Mouse (Mus musculus) embryonic facial prominence, embryonic 13.5 days (tissue): Measurements from ENCODE around the gene Fstl4. TPM values are rescaled to one million over a fixed set of nuclear protein-coding genes. Genes with fewer than 3 reads are reported as not detected.

Source experiments
- ATAC-seq: fragments of 200-750 bp; cut with Nextera tagmentation; 2 replicates; pipeline ENCODE4 v1.8.0; 2017; ENCODE audit warnings: low read depth; ENCODE audit not compliant: insufficient number of reproducible peaks, insufficient read depth, low FRiP score, low TSS enrichment
- H3K27ac ChIP-seq: fragments of 300-500 bp; sonication (generic); 2 replicates; pipeline ENCODE4 v1.5.1; 2015; ENCODE audit warnings: moderate library complexity, mild to moderate bottlenecking, inconsistent platforms
- H3K27me3 ChIP-seq: fragments of 300-500 bp; sonication (generic); 2 replicates; pipeline ENCODE4 v1.6.1; 2015; ENCODE audit warnings: mild to moderate bottlenecking, inconsistent platforms
- H3K36me3 ChIP-seq: fragments of 300-500 bp; sonication (generic); 2 replicates; pipeline ENCODE4 v1.6.1; 2015; ENCODE audit warnings: mild to moderate bottlenecking, inconsistent platforms
- H3K4me1 ChIP-seq: fragments of 300-500 bp; sonication (generic); 2 replicates; pipeline ENCODE4 v1.6.1; 2015; ENCODE audit warnings: inconsistent platforms
- H3K4me2 ChIP-seq: fragments of 300-500 bp; sonication (generic); 2 replicates; pipeline ENCODE4 v1.6.1; 2015; ENCODE audit warnings: moderate library complexity, mild to moderate bottlenecking, inconsistent platforms
- H3K4me3 ChIP-seq: fragments of 300-500 bp; sonication (generic); 2 replicates; pipeline ENCODE4 v1.5.1; 2015; ENCODE audit warnings: mild to moderate bottlenecking, inconsistent platforms
- H3K9ac ChIP-seq: fragments of 300-500 bp; sonication (generic); 2 replicates; pipeline ENCODE4 v1.6.1; 2015; ENCODE audit warnings: mild to moderate bottlenecking, inconsistent platforms
- H3K9me3 ChIP-seq: fragments of 300-500 bp; sonication (generic); 2 replicates; pipeline ENCODE4 v1.6.1; 2016; ENCODE audit warnings: inconsistent platforms
- WGBS: fragments of 180-500 bp; shearing (Covaris S2); methylation state at CpG from one replicate; pipeline ENCODE4 v1.1.7; 2015; ENCODE audit warnings: mixed read lengths; 5-methylcytosine and 5-hydroxymethylcytosine counted together
- polyA plus RNA-seq: library from polyadenylated mRNA; unstranded; fragments of >200 nt; fragmentation: Nextera tagmentation; extraction: Ambion mirVana; gene quantifications from 2 replicates; pipeline ENCODE4 v1.2.1, GENCODE M21; 2015

The Fstl4 gene
- polyA plus RNA-seq, 1 experiment from 2014 or later = 1.7 TPM

DNA sequence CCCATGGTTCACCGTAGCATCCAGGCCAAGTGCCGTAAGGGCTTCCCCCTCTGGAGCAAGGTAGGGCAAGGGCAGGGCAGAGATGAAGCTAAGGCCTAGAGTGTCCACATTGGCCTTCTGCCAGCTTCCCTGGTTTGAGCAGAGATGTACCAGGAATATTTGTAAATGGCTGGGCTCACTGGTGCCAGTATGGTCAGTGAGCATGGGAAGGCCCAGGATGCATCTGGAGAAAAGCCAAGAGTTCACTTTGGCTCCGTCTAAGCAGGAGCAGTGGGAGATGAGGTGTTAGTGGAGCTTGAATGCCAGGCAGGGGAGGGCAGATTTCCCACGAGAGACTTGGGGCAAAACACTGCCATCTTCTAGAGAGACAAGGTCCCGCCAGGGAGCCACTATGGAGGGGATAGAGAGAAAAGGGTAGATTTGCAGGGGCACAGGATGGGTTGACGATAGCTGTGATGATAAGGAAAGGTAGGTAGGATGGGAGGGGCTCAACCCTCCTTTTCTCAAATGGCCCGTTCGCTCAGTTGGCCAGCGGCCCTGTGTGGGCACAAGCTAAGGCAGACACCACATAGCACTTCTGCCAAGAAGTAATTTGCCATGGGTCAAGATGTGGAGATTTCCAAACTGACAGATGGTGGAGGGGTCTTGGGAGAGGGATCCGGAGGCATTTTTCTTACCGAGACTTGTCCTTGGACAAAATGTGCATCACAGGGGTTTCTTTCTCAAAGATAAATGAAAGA, 354.0 kb downstream of the Fstl4 start:
- Histone ChIP-seq H3K4me2 (no peak overlapping the region), H3K4me3 (no peak overlapping the region), H3K9me3 (no peaks in the 10 kb centered on the region), H3K9ac (no peak overlapping the region), H3K4me1 (no peaks in the 10 kb centered on the region), H3K36me3 (no peaks in the 10 kb centered on the region), H3K27me3 (no peaks in the 10 kb centered on the region; the same call in 1 of the 2 replicates), H3K27ac (no peak overlapping the region)
- WGBS = 87% methylated on average over 11 of the region's 11 CpGs
- ATAC-seq = no peak

DNA sequence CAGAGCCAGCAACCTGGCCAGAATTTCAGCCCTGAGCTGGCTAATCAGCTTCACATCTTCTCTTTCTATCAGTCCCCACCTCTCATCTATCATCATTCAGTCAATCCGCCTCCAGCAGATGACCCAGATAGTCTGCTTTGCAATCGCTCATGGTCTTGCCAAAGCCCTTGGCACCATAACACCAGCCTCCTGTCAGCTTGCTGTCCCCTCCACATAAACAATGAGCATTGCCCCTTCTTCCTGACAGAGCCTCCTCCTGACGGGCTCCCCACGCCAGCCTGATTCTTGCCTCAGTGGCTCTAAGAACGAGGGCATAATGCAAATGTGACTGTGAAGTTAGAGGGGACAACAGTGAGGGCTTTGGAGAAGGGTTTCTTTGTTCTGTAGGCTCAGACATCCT, 355.5 kb downstream of the Fstl4 start:
- 73% methylated on average over 5 of the region's 5 CpGs for WGBS
- Histone ChIP-seq H3K4me2 (no peak overlapping the region), H3K9me3 (no peaks in the 10 kb centered on the region), H3K27ac (no peak overlapping the region), H3K9ac (no peak overlapping the region), H3K36me3 (no peaks in the 10 kb centered on the region), H3K27me3 (peaks cover 4% of the 10 kb centered on the region; the same call in 1 of the 2 replicates), H3K4me1 (no peaks in the 10 kb centered on the region), H3K4me3 (no peak overlapping the region)
- ATAC-seq = no peak

DNA sequence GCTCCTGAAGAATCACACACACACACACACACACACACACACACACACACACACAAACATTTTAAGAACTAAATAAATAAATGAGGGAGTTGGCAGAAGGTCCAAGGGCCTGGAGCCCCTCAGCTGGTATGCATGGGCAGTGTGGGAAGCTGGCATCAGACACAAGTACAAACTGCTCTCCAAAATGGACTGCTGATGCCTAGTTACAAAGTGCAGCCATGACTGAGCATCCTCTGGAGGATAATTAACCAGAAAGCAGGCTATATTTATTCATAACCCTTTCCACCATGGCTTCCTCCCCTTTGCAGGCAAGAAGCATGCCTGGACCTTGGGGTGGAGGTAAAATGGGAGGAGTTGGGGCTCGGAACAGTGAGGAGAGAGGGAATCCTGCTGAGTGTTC, 356.8 kb downstream of the Fstl4 start:
- Histone ChIP-seq H3K36me3 (no peaks in the 10 kb centered on the region), H3K4me2 (no peak overlapping the region), H3K27me3 (0 out of 2 replicates have a peak, but pooled peaks cover 4% of the 10 kb centered on the region), H3K9ac (no peak overlapping the region), H3K4me3 (no peak overlapping the region), H3K9me3 (no peaks in the 10 kb centered on the region), H3K4me1 (no peaks in the 10 kb centered on the region), H3K27ac (no peak overlapping the region)
- WGBS = 19% methylated on average over 1 of the region's 1 CpGs
- no peak for ATAC-seq

DNA sequence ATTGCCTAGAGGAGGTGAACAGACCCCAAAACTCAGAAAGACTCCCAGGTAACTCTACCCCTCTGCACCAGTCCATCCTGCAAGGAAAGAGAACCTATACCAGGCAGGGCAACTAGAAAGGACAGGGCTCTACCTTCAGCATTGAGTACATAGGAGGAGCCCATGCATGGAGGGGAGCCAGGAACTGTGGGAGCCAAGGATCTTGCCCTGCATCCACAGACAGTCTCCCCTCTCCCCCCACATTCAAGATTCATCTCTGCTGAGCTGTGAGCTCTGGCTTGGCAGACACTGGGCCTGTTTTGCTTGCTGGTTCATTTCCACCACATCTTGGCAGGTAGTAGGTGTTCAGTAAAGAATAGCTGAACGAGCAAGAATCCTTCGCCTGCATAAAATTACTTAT, 360.4 kb downstream of the Fstl4 start:
- Histone ChIP-seq H3K36me3 (no peaks in the 10 kb centered on the region), H3K4me1 (no peaks in the 10 kb centered on the region), H3K4me2 (no peak overlapping the region), H3K27me3 (0 out of 2 replicates have a peak, but pooled peaks cover 4% of the 10 kb centered on the region), H3K9me3 (no peaks in the 10 kb centered on the region), H3K27ac (no peak overlapping the region), H3K9ac (no peak overlapping the region), H3K4me3 (no peak overlapping the region)
- 90% methylated on average over 2 of the region's 2 CpGs for WGBS
- ATAC-seq = no peak

DNA sequence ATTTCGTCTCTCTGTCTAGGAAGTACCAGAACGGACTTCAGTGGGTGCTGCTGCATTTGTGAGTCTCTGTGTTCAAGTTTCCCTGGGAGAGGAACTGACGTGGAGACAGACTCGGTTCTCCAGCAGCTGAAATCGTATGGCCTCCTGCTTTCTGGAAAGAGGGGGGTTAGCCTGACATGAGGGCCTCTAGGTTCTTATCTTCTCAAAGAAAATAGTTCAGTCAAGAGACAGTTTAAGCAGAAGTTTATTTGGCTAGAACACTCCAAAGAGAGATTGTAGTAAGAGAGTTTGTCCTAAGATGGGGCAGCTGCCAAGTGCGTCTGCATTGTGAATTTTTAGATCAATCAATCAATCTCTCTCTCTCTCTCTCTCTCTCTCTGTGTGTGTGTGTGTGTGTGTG, 362.2 kb downstream of the Fstl4 start:
- no peaks in the 10 kb centered on the region for H3K36me3 ChIP-seq
- 0 out of 2 replicates have a peak, but pooled peaks cover 4% of the 10 kb centered on the region for H3K27me3 ChIP-seq
- no peak overlapping the region for H3K27ac ChIP-seq
- H3K9me3 ChIP-seq = no peaks in the 10 kb centered on the region
- no peak overlapping the region for H3K4me2 ChIP-seq
- no peak overlapping the region for H3K9ac ChIP-seq
- WGBS = 68% methylated on average over 6 of the region's 6 CpGs
- no peak for ATAC-seq
- no peaks in the 10 kb centered on the region for H3K4me1 ChIP-seq
- no peak overlapping the region for H3K4me3 ChIP-seq

DNA sequence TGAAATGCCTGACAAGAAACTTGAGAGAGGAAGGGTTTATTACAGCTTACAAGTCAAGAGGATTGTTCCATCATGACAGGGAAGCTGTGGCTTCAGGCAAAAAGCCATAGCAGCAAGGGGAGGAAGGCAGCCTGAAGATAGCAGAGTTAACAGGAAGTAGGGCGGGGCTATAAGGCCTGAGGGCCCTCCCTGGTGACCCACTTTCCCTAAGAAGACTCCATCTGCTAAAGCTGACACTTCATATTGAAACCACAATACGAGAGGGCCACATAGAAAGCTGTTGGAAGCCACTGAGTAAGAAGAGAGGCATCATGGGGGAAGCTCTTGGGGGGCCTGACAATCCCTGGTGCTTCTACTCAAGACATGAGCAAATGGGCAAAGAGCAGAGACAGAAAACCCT, 364.2 kb downstream of the Fstl4 start:
- ATAC-seq = no peak
- 60% methylated on average over 2 of the region's 2 CpGs for WGBS
- H3K27me3 ChIP-seq = peaks cover 4% of the 10 kb centered on the region; the same call in 1 of the 2 replicates
- no peak overlapping the region for H3K9ac ChIP-seq
- no peaks in the 10 kb centered on the region for H3K9me3 ChIP-seq
- H3K4me1 ChIP-seq = peaks cover 4% of the 10 kb centered on the region; the same call in 1 of the 2 replicates
- no peak overlapping the region for H3K4me2 ChIP-seq
- H3K36me3 ChIP-seq = no peaks in the 10 kb centered on the region
- no peak overlapping the region for H3K27ac ChIP-seq
- no peak overlapping the region for H3K4me3 ChIP-seq

DNA sequence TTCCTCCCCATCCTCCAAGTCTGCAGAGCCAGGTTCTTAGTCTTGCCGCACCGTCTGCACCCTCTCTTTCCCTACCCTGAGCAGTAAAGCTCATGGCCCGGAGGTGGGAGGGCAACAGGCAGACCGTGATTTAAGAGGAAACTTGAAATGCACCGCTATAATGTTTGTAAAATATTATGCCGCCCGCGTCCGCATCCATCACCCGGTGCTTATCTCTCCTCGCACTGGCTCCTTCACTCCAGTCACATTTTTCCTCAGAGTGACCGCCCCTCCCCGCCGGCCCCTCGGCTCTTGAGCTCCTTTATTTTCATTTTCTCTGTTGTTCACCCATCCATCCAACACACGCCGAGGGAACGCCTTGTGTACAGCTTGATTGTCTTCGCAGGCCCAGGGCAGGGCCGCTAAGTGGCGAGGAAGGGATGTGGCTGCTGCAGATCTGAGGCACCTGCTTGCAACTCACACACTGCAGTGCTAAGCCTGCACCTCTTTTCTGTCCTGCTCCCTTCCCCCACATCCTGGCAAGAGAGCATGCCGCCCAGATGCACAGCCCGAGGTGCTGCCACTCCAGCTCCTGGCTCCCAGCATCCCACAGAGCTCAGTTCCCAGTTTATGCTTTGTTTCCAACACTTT, 368.1 kb downstream of the Fstl4 start:
- Histone ChIP-seq H3K4me3 (no peak overlapping the region), H3K9me3 (no peaks in the 10 kb centered on the region), H3K36me3 (no peaks in the 10 kb centered on the region), H3K9ac (no peak overlapping the region), H3K27me3 (no peaks in the 10 kb centered on the region; the same call in 1 of the 2 replicates), H3K4me1 (peaks cover 4% of the 10 kb centered on the region; the same call in 1 of the 2 replicates), H3K4me2 (no peak overlapping the region), H3K27ac (no peak overlapping the region)
- ATAC-seq = no peak
- 59% methylated on average over 23 of the region's 23 CpGs for WGBS

DNA sequence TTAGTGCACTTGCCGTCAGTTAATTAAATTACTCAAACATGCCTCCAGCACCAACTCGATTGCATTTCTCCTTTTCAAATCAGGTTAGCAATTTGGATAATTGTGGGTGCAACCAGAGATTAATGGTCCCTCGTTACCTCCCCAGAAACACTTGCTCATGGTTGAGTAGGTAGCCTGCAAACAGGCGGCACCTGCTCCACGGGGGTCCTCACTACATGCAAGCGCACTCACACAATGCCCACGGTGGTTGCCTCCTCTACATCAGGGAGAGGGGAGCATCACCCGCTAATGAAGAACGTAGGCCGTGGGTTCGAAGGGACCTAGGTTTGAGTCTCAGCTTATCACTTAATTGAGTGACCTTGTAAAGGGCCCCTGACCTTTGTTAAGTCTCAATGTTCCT, 371.9 kb downstream of the Fstl4 start:
- WGBS = 74% methylated on average over 11 of the region's 11 CpGs
- Histone ChIP-seq H3K27me3 (no peaks in the 10 kb centered on the region; the same call in 1 of the 2 replicates), H3K4me3 (no peak overlapping the region), H3K4me2 (no peak overlapping the region), H3K36me3 (no peaks in the 10 kb centered on the region), H3K4me1 (peaks cover 4% of the 10 kb centered on the region; the same call in 1 of the 2 replicates), H3K9ac (no peak overlapping the region), H3K9me3 (no peaks in the 10 kb centered on the region), H3K27ac (no peak overlapping the region)
- ATAC-seq = no peak

DNA sequence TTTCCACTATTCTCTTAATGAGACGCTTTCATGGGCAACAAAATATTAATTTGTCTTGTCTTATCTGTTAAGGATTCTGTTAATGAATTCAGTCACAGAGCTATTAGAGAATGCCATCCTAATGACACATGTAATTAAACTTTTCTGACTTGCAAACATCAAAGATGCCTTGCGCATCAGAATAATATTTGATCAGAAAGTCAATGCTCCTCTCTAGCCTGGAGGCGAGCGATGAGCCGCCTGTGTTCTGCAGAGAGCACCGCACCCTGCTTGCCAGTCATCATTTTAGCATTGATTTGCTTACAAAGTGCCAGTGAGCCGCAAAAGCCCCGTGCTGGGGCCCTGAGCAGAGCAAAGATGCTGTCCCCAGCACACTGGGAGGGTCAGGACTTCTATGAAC, 372.9 kb downstream of the Fstl4 start:
- Histone ChIP-seq H3K27ac (no peak overlapping the region), H3K27me3 (no peaks in the 10 kb centered on the region; the same call in 1 of the 2 replicates), H3K9me3 (no peaks in the 10 kb centered on the region), H3K4me1 (peaks cover 4% of the 10 kb centered on the region; the same call in 1 of the 2 replicates), H3K4me2 (no peak overlapping the region), H3K36me3 (no peaks in the 10 kb centered on the region), H3K4me3 (no peak overlapping the region), H3K9ac (no peak overlapping the region)
- no peak for ATAC-seq
- WGBS = 66% methylated on average over 8 of the region's 8 CpGs

DNA sequence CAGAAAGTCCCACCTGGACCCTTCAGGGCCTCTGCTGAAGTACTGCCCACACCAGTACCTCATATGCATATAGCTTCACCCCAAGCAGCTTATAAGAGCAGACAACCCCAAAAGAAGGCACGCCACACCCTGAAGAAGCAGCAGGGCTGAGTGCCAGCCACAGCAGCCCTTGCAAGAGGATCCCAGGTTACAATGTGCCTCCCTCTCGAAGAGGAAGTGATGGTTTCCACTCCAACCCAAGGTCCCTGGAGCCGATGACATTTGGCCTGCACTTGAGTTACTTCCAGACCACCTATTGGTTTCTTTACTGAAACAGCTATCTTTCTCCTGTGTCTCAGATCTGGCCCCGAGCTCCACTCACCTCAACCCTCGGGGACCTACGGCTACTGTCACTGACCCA, 373.8 kb downstream of the Fstl4 start:
- Histone ChIP-seq H3K36me3 (no peaks in the 10 kb centered on the region), H3K9me3 (no peaks in the 10 kb centered on the region), H3K4me2 (no peak overlapping the region), H3K4me1 (no peaks in the 10 kb centered on the region), H3K27me3 (no peaks in the 10 kb centered on the region), H3K9ac (no peak overlapping the region), H3K4me3 (no peak overlapping the region), H3K27ac (no peak overlapping the region)
- WGBS = 83% methylated on average over 6 of the region's 6 CpGs
- no peak for ATAC-seq

DNA sequence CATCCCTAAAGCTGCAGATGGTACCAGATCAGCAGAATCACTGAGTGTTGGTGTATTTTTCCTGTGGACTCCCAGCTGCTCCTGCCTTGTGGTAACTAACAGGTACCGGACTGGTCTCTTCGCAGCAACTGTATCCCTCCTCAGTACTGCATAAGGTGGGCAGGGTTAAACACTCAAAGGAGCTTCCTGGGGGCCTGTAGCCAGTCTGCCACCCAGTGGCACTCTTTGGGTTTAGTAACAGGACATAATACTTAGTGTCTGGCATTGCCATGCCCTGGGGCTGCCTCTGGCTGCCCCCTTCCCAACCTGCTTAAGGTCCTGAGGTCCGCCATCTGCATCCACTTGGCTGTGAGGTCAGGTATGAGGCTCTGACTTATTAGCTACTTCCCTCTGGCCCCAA, 375.2 kb downstream of the Fstl4 start:
- H3K27me3 ChIP-seq = no peaks in the 10 kb centered on the region
- 70% methylated on average over 3 of the region's 3 CpGs for WGBS

DNA sequence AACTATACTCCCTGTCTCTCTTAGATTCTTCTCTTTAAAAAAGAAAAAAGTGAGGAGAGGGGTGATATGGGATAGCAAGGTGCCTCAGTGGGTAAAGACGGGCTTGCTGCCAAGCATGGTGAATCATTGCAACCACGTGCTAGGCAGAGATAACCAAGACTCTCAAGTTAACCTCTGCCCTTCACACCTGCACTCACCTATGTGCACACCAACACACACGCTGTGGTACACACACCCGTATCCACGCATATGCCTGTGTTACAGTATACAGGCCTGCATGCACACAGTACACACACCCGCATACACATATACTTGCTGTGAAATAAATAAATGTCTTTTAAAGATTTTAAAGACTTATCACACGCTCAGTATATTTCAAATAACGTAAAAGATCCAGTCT, 375.8 kb downstream of the Fstl4 start:
- Histone ChIP-seq H3K9ac (no peak overlapping the region), H3K4me3 (no peak overlapping the region), H3K27me3 (no peaks in the 10 kb centered on the region; the same call in 1 of the 2 replicates), H3K4me1 (no peaks in the 10 kb centered on the region), H3K4me2 (no peak overlapping the region), H3K36me3 (no peaks in the 10 kb centered on the region), H3K27ac (no peak overlapping the region), H3K9me3 (no peaks in the 10 kb centered on the region)
- 87% methylated on average over 8 of the region's 8 CpGs for WGBS
- no peak for ATAC-seq

More for the DNA sequence above, 375.2 kb downstream of the Fstl4 start:
- Histone ChIP-seq H3K9ac (no peak overlapping the region), H3K36me3 (no peaks in the 10 kb centered on the region), H3K4me2 (no peak overlapping the region), H3K4me3 (no peak overlapping the region), H3K27ac (no peak overlapping the region), H3K4me1 (no peaks in the 10 kb centered on the region), H3K9me3 (no peaks in the 10 kb centered on the region)
- no peak for ATAC-seq
